Mouse (Mus musculus) heart, embryonic 11.5 days (tissue): ENCODE data around the gene Rhou. TPM values are rescaled to one million over a fixed set of nuclear protein-coding genes. Genes with fewer than 3 reads are reported as not detected.

Source experiments
- ATAC-seq: fragments of 200-750 bp; cut with Nextera tagmentation; replicated peaks from 2 replicates; pipeline ENCODE4 v1.8.0; 2017; ENCODE audit warnings: moderate library complexity; ENCODE audit not compliant: insufficient number of reproducible peaks, low FRiP score, low TSS enrichment
- H3K27ac ChIP-seq: fragments of 300-500 bp; sonication (generic); 2 replicates; pipeline ENCODE4 v1.5.1; 2014; ENCODE audit warnings: mild to moderate bottlenecking, low read depth, low read length
- H3K27me3 ChIP-seq: fragments of 300-500 bp; sonication (generic); 2 replicates; pipeline ENCODE4 v1.6.1; 2014; ENCODE audit warnings: mild to moderate bottlenecking, low read length, mixed read lengths; ENCODE audit not compliant: control insufficient read depth, insufficient read depth
- H3K36me3 ChIP-seq: fragments of 300-500 bp; sonication (generic); 2 replicates; pipeline ENCODE4 v1.6.1; 2014; ENCODE audit warnings: mild to moderate bottlenecking, low read length, moderate library complexity, mixed read lengths; ENCODE audit not compliant: control insufficient read depth, insufficient read depth
- H3K4me1 ChIP-seq: fragments of 300-500 bp; sonication (generic); 2 replicates; pipeline ENCODE4 v1.6.1; 2014; ENCODE audit warnings: low read length; ENCODE audit not compliant: control insufficient read depth, insufficient read depth
- H3K4me2 ChIP-seq: fragments of 300-500 bp; sonication (generic); 2 replicates; pipeline ENCODE4 v1.6.1; 2014; ENCODE audit warnings: mild to moderate bottlenecking, moderate library complexity
- H3K4me3 ChIP-seq: fragments of 300-500 bp; sonication (generic); 2 replicates; pipeline ENCODE4 v1.5.1; 2014; ENCODE audit warnings: low read depth, low read length
- H3K9ac ChIP-seq: fragments of 300-500 bp; sonication (generic); 2 replicates; pipeline ENCODE4 v1.6.1; 2014; ENCODE audit warnings: mild to moderate bottlenecking, low read depth, low read length, moderate library complexity
- H3K9me3 ChIP-seq: fragments of 300-500 bp; sonication (generic); replicated peaks from 2 replicates; pipeline ENCODE4 v1.6.1; 2016; ENCODE audit warnings: low read length; ENCODE audit not compliant: control insufficient read depth
- WGBS: fragments of 180-500 bp; shearing (Covaris S2); extraction: QIAGEN DNeasy Blood & Tissue Kit; methylation state at CpG from one replicate; pipeline ENCODE4 v1.1.7; 2014; ENCODE audit not compliant: insufficient replicate concordance; 5-methylcytosine and 5-hydroxymethylcytosine counted together
- polyA plus RNA-seq: library from polyadenylated mRNA; unstranded; fragments of >200 nt; fragmentation: Nextera tagmentation; extraction: Ambion mirVana; gene quantifications from 2 replicates; pipeline ENCODE4 v1.2.1, GENCODE M21; 2014

Gene Rhou
- polyA plus RNA-seq, 1 experiment from 2014 or later = 17.3 TPM

DNA sequence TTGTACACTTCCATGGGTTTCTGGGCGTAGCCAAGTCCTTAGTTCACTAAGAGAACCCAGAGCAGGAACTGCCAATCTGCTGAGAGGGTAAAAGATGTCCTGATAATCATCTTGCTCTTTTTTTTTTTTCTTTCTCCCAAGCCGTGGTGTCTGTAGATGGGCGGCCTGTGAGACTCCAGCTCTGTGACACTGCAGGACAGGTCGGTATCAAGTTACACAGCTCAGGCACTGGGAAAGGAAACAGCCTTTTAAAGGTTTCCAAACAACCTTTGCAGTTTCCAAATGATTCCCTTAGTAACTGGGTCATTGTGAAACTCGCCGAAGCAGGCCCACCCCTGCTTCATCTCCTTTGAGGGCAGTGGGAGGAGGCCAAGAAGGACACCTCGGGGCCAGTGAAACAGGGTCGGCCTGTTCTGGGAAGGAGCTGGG is 1.6 kb downstream of the Rhou start:
- Histone ChIP-seq H3K27ac (peak overlapping the region; percentile 87), H3K4me2 (peak overlapping the region; percentile 74), H3K4me1 (peaks cover 19% of the 10 kb centered on the region), H3K36me3 (peaks cover 20% of the 10 kb centered on the region), H3K9me3 (no peaks in the 10 kb centered on the region), H3K27me3 (no peaks in the 10 kb centered on the region), H3K9ac (peak overlapping the region; percentile 91), H3K4me3 (peak overlapping the region; percentile 80)
- 5% methylated on average over 8 of the region's 8 CpGs for WGBS
- no peak for ATAC-seq

DNA sequence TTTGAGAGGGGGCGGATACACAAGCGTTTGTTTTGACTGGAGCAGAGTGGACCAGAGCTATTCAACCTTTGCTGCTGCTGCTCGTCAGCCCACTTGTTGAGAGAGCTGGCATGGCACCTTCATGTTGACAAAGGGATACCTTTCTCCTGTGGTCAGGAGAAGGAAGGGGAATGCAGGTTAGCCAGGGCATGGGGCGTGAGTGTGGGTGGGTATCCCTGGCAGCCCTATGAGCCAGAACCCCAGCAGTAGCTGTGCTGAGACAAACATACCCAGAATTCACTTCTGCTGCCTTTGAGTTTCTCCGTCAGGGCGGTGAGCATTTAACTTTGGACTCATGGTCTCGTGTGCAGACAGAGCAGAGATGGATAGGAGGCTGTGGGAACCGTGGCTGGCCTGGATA is 4.1 kb downstream of the Rhou start:
- H3K9me3 ChIP-seq = no peaks in the 10 kb centered on the region
- peaks cover 24% of the 10 kb centered on the region for H3K36me3 ChIP-seq
- H3K4me3 ChIP-seq = no peak overlapping the region
- peaks cover 19% of the 10 kb centered on the region for H3K4me1 ChIP-seq
- H3K27ac ChIP-seq = no peak overlapping the region
- ATAC-seq = no peak
- no peak overlapping the region for H3K9ac ChIP-seq
- H3K27me3 ChIP-seq = no peaks in the 10 kb centered on the region
- H3K4me2 ChIP-seq = no peak overlapping the region
- whole genome bisulfite sequencing = 83% methylated on average over 8 of the region's 8 CpGs

DNA sequence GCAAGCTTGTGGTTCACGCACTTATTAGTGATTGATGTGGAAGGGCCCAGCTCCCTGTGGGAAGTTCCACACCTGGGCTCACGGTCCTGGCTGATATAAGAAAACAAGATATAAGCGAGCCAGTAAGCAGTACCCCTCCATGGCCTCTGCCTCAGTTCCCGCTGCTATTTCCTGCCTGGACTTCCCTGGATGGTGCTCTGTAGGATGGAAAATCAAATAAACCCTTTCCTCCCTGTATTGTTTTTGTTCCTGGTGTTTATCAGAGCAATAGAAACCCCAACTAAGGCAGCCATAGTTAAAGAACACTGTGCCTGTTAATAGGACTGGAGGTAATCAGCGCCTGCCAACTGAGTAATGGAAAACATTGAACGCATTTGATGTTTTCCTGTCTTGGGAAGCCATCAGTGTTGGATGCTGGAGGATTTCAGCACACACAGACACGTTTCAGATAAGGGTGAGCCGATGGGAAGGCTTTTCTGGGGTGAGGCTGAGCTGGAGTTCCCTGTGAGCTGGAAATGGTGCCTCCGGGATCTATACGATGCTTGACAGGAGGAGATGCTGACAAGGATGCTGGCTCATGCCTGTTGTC is 5.8 kb downstream of the Rhou start:
- WGBS = 53% methylated on average over 10 of the region's 10 CpGs
- Histone ChIP-seq H3K4me3 (no peak overlapping the region), H3K27ac (peak overlapping the region; percentile 59), H3K27me3 (no peaks in the 10 kb centered on the region), H3K9me3 (no peaks in the 10 kb centered on the region), H3K36me3 (peaks cover 24% of the 10 kb centered on the region), H3K4me1 (peaks cover 14% of the 10 kb centered on the region), H3K9ac (no peak overlapping the region), H3K4me2 (no peak overlapping the region)
- 0 out of 2 replicates have a peak, but pooled peaks have one; percentile 41 for ATAC-seq

DNA sequence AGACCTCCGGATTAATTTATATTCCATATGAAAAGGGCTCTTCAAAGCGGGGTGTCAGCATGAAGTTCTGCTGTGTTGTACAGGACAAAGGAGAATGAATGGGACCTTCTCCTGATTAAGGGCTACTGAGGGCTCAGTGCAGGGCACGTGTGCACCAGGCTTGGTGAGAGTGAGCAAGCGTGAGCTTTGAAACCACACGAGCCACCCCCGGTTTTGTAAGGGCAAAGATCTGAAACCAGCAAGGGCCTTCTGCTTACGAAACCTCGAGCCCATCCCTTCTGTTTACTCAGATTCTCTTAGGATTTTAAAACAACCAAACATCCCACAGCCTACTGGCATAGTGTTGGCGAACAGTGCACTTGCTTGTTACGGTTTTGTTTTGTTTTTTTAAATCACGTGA is 7.8 kb downstream of the Rhou start:
- H3K4me2 ChIP-seq = no peak overlapping the region
- ATAC-seq = no peak
- H3K27ac ChIP-seq = no peak overlapping the region
- WGBS = 85% methylated on average over 11 of the region's 11 CpGs
- no peaks in the 10 kb centered on the region for H3K27me3 ChIP-seq
- no peak overlapping the region for H3K4me3 ChIP-seq
- no peak overlapping the region for H3K9ac ChIP-seq
- H3K36me3 ChIP-seq = peaks cover 24% of the 10 kb centered on the region
- H3K9me3 ChIP-seq = no peaks in the 10 kb centered on the region
- H3K4me1 ChIP-seq = peaks cover 4% of the 10 kb centered on the region; the same call in 1 of the 2 replicates

DNA sequence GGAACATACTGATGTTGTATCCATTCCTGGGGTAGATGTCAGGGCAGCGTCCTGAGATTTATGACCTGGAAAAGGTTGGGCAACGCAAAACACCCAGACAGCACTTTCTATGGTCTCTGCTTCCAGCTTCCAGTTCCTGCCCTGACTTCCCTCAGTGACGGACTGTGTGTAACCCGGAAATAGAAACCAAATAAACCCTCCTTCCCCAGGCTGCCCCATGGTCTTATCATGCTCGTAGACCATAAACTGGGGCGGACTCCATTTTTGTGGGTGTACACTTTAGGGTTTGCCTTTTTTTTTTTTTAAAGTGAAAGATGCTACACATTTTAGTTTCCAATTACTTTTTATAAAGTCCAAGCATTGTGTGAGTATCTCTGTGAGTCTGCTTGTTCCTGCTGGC is 11.9 kb downstream of the Rhou start:
- no peak overlapping the region for H3K9ac ChIP-seq
- no peak overlapping the region for H3K27ac ChIP-seq
- no peaks in the 10 kb centered on the region for H3K27me3 ChIP-seq
- no peaks in the 10 kb centered on the region for H3K9me3 ChIP-seq
- no peak overlapping the region for H3K4me3 ChIP-seq
- 72% methylated on average over 6 of the region's 6 CpGs for WGBS
- 0 out of 2 replicates have a peak, but pooled peaks cover 3% of the 10 kb centered on the region for H3K4me1 ChIP-seq
- no peak for ATAC-seq
- H3K36me3 ChIP-seq = peaks cover 7% of the 10 kb centered on the region
- no peak overlapping the region for H3K4me2 ChIP-seq

DNA sequence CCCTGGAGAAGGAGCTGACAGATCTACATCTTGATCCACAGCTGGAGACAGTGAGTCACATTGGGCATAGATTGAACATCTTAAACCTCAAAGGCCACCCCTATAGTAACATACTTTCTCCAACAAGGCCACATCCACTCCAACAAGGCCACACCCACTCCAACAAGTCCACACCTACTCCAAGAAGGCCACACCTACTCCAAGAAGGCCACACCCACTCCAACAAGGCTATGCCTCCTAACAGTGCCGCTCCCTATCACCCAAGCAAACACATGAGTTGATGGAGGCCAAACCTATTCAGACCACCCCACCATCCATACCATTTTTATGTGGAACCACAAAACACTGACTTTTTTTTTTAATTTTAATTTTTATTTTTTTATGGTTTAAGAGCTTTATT is 13.1 kb downstream of the Rhou start:
- no peak for ATAC-seq

DNA sequence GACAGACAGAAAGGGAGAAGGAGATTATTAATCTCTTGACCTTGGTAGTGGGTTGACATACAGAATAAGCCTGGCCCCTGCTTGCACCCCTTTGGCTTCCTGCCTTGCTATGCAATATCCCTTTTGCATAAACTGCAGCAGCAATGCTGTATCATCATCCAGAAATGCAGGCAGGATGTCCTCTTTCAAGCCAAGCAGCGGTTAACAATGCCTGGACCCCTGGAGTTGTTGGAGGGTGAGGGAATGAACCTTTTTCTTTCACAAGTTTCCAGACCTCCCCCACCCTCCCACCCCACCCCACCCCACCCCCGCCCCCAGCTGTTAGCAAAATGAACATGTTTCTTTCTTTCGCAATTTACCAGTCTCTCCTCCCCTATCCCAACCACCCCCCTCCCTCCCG is 15.0 kb downstream of the Rhou start:
- H3K9me3 ChIP-seq = no peaks in the 10 kb centered on the region
- ATAC-seq = no peak
- no peak overlapping the region for H3K4me2 ChIP-seq
- H3K4me1 ChIP-seq = 0 out of 2 replicates have a peak, but pooled peaks cover 3% of the 10 kb centered on the region
- H3K36me3 ChIP-seq = 0 out of 2 replicates have a peak, but pooled peaks cover 2% of the 10 kb centered on the region
- no peak overlapping the region for H3K4me3 ChIP-seq
- H3K27me3 ChIP-seq = no peaks in the 10 kb centered on the region
- H3K27ac ChIP-seq = no peak overlapping the region
- WGBS = 53% methylated on average over 4 of the region's 4 CpGs
- H3K9ac ChIP-seq = no peak overlapping the region

More for the DNA sequence above, 13.1 kb downstream of the Rhou start:
- 59% methylated on average over 1 of the region's 1 CpGs for WGBS
- peaks cover 5% of the 10 kb centered on the region for H3K36me3 ChIP-seq
- H3K4me3 ChIP-seq = no peak overlapping the region
- 0 out of 2 replicates have a peak, but pooled peaks cover 3% of the 10 kb centered on the region for H3K4me1 ChIP-seq
- no peaks in the 10 kb centered on the region for H3K27me3 ChIP-seq
- H3K27ac ChIP-seq = no peak overlapping the region
- no peak overlapping the region for H3K4me2 ChIP-seq
- H3K9me3 ChIP-seq = no peaks in the 10 kb centered on the region
- H3K9ac ChIP-seq = no peak overlapping the region

DNA sequence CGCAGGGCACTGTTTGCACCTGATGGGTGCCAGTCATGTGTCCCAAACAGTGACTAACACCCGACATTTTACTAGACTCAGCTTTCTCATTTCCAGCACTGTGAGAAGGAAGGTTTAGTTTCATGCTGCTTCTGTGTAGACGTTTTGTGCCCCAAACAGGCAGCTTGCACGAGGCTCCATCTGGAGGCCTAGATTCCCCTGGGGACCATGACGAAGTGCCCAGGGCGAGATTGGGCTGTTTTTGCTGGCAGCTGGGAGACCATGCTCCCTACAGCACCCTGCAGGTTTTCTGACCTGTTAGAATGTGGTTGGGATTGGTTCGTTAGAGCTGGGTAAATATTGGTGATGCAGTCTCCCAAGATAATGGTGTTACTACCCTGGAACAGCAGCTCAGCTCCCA is 17.0 kb downstream of the Rhou start:
- H3K4me1 ChIP-seq = peaks cover 13% of the 10 kb centered on the region
- H3K27me3 ChIP-seq = no peaks in the 10 kb centered on the region
- H3K9ac ChIP-seq = no peak overlapping the region
- H3K4me2 ChIP-seq = no peak overlapping the region
- H3K9me3 ChIP-seq = no peaks in the 10 kb centered on the region
- ATAC-seq = no peak
- no peak overlapping the region for H3K27ac ChIP-seq
- no peaks in the 10 kb centered on the region for H3K36me3 ChIP-seq
- 72% methylated on average over 7 of the region's 7 CpGs for WGBS
- no peak overlapping the region for H3K4me3 ChIP-seq

DNA sequence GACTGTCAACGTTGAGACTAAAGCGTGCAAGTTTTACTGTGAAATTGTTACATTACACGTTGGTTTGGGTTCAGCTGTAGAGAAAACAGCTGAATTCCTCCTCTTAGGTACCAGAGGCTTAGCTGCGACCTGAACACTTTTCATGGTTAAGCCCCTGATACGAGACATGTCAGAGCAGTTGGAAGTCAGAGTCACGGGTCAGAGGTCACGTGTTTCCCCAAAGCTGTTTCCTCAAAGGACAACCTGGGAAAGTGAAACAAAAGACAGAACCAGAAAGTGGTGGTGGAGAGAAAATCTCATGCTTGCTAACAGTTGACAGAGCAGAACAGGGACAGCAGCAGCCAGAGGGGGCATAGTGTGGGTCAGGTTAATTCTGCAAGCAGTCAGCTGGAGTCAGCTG is 17.7 kb downstream of the Rhou start:
- no peaks in the 10 kb centered on the region for H3K27me3 ChIP-seq
- no peak overlapping the region for H3K4me2 ChIP-seq
- H3K36me3 ChIP-seq = no peaks in the 10 kb centered on the region
- WGBS = 72% methylated on average over 7 of the region's 7 CpGs
- H3K4me3 ChIP-seq = no peak overlapping the region
- no peak for ATAC-seq
- no peak overlapping the region for H3K9ac ChIP-seq
- no peak overlapping the region for H3K27ac ChIP-seq
- H3K4me1 ChIP-seq = peaks cover 17% of the 10 kb centered on the region
- no peaks in the 10 kb centered on the region for H3K9me3 ChIP-seq
